18 mouse cellular contexts compared by ENCODE assay signal in genomic region chr13:46683370-46683769, GRCm38 (mm10). TPM values are rescaled to one million over a fixed set of nuclear protein-coding genes. Genes with fewer than 3 reads are reported as not detected.
DNase-seq lines count a peak whose midpoint lies in the region; ATAC-seq and TF ChIP-seq lines count a peak whose summit lies in the region.
"Had no signal": no experiment of that assay in that cellular context is flagged by ENCODE, and none has a peak within 500 bp of the region (broad histone marks: within the 10 kb centered on the region; RNA-seq: fewer than 3 reads in every experiment).

No protein-coding gene starts in this region.

- no peak for TF ChIP-seq CTCF in small intestine, adult 2 months (IDR thresholded peaks at IDR 0.05; ENCODE audit: extremely low read depth, insufficient read length, insufficient replicate concordance, low read depth, low read length)
- no peak for TF ChIP-seq CTCF in stomach, postnatal 0 days (IDR thresholded peaks at IDR 0.05; ENCODE audit: low read depth)

- no peaks in the 10 kb centered on the region for H3K27me3 ChIP-seq in midbrain, embryonic 11.5 days (ENCODE audit: control insufficient read depth, insufficient read depth, low read length)
- H3K27me3 ChIP-seq in midbrain, embryonic 14.5 days (ENCODE audit: control insufficient read depth, insufficient read depth, low read length) = no peaks in the 10 kb centered on the region
- no peaks in the 10 kb centered on the region for H3K27me3 ChIP-seq in small intestine, adult 2 months (ENCODE audit: control insufficient read depth, insufficient read depth, low read length)
- H3K27me3 ChIP-seq in stomach, postnatal 0 days (ENCODE audit: control insufficient read depth, insufficient read depth, low read length) = no peaks in the 10 kb centered on the region
- H3K27me3 ChIP-seq: CH12.LX, Patski had no signal

- no peaks in the 10 kb centered on the region for H3K4me1 ChIP-seq in midbrain, embryonic 11.5 days (ENCODE audit: control insufficient read depth, insufficient read depth, low read length)
- H3K4me1 ChIP-seq in midbrain, embryonic 14.5 days (ENCODE audit: control insufficient read depth, insufficient read depth, low read length) = no peaks in the 10 kb centered on the region
- H3K4me1 ChIP-seq in small intestine, adult 2 months (ENCODE audit: control insufficient read depth, insufficient read depth, insufficient read length, low read length) = peaks cover 9% of the 10 kb centered on the region; the same call in 1 of the 2 replicates
- H3K4me1 ChIP-seq in stomach, postnatal 0 days (replicated peaks; ENCODE audit: control insufficient read depth, insufficient read depth) = no peaks in the 10 kb centered on the region

- no peak overlapping the region for H3K4me2 ChIP-seq in midbrain, embryonic 11.5 days
- no peak overlapping the region for H3K4me2 ChIP-seq in midbrain, embryonic 14.5 days (ENCODE audit: low read length)
- no peak overlapping the region for H3K4me2 ChIP-seq in stomach, postnatal 0 days (replicated peaks; ENCODE audit: low read depth)

- H3K36me3 ChIP-seq in midbrain, embryonic 11.5 days (ENCODE audit: control insufficient read depth, insufficient read depth, low read length) = peaks cover 20% of the 10 kb centered on the region
- H3K36me3 ChIP-seq in midbrain, embryonic 14.5 days (ENCODE audit: control insufficient read depth, insufficient read depth, low read length) = peaks cover 70% of the 10 kb centered on the region
- H3K36me3 ChIP-seq in small intestine, adult 2 months (ENCODE audit: control insufficient read depth, insufficient read depth, low read length) = peaks cover 36% of the 10 kb centered on the region
- H3K36me3 ChIP-seq in stomach, postnatal 0 days (ENCODE audit: control insufficient read depth, insufficient read depth, low read length) = peaks cover 4% of the 10 kb centered on the region; the same call in 1 of the 2 replicates

- WGBS in midbrain, embryonic 11.5 days = 96% methylated on average over 1 of the region's 1 CpGs
- WGBS in midbrain, embryonic 14.5 days = 91% methylated on average over 1 of the region's 1 CpGs
- 36% methylated on average over 1 of the region's 1 CpGs for WGBS in small intestine, adult 2 months
- WGBS in stomach, postnatal 0 days = 56% methylated on average over 1 of the region's 1 CpGs

- H3K4me3 ChIP-seq in midbrain, embryonic 11.5 days (ENCODE audit: low read depth, low read length) = no peak overlapping the region
- no peak overlapping the region for H3K4me3 ChIP-seq in midbrain, embryonic 14.5 days (replicated peaks; ENCODE audit: low read depth, low read length)
- H3K4me3 ChIP-seq in small intestine, adult 2 months (ENCODE audit: low read depth, low read length) = no peak overlapping the region
- no peak overlapping the region for H3K4me3 ChIP-seq in stomach, postnatal 0 days (ENCODE audit: low read depth, low read length)

- TF ChIP-seq POLR2A in small intestine, adult 2 months (IDR thresholded peaks at IDR 0.05; ENCODE audit: low read depth, low read length) = no peak

- H3K27ac ChIP-seq in midbrain, embryonic 11.5 days (ENCODE audit: low read depth, low read length) = no peak overlapping the region
- H3K27ac ChIP-seq in midbrain, embryonic 14.5 days (replicated peaks; ENCODE audit: low read depth, low read length) = no peak overlapping the region
- H3K27ac ChIP-seq in small intestine, adult 2 months (ENCODE audit: insufficient read depth, low read depth, low read length) = peak overlapping the region; percentile 53; the same call in 1 of the 2 replicates
- no peak overlapping the region for H3K27ac ChIP-seq in stomach, postnatal 0 days (replicated peaks)

- TF ChIP-seq EP300 in stomach, postnatal 0 days (optimal IDR thresholded peaks at IDR 0.05) = no peak

- H3K9ac ChIP-seq in midbrain, embryonic 11.5 days (ENCODE audit: low read length) = no peak overlapping the region
- no peak overlapping the region for H3K9ac ChIP-seq in midbrain, embryonic 14.5 days (replicated peaks; ENCODE audit: low read length)
- H3K9ac ChIP-seq in stomach, postnatal 0 days (ENCODE audit: low read length) = no peak overlapping the region

- peak; percentile 67 for DNase-seq in midbrain, embryonic 11.5 days (ENCODE audit: low spot score, missing footprints)
- no peak for DNase-seq in midbrain, embryonic 14.5 days
- no peak for DNase-seq in stomach, postnatal 0 days (ENCODE audit: low spot score)
- DNase-seq in kidney, postnatal 14 days = no peak
- DNase-seq in layer of hippocampus, adult 9-11 months = no peak
- DNase-seq: adrenal gland, adult 2 months; adrenal gland, adult 8-10 months; adrenal gland, postnatal 10 days; adrenal gland, postnatal 14 days; adrenal gland, postnatal 25 days; adrenal gland, postnatal 36 days; B cell, adult 2 months had no signal

- no peak for ATAC-seq in midbrain, embryonic 11.5 days (ENCODE audit: low FRiP score)
- ATAC-seq in midbrain, embryonic 14.5 days (ENCODE audit: low FRiP score, low TSS enrichment) = no peak
- ATAC-seq in stomach, postnatal 0 days (ENCODE audit: low FRiP score, low TSS enrichment) = peak; percentile 54; the same call in 1 of the 2 replicates
- ATAC-seq: activated CD4-positive, CD25-positive, alpha-beta regulatory T cell, adult 4 months; CD4-positive, CD25-positive, alpha-beta regulatory T cell, adult 4 months; Patski had no signal

- H3K9me3 ChIP-seq in midbrain, embryonic 11.5 days (ENCODE audit: control insufficient read depth, low read length) = no peaks in the 10 kb centered on the region
- H3K9me3 ChIP-seq in midbrain, embryonic 14.5 days (ENCODE audit: control insufficient read depth, low read length) = no peaks in the 10 kb centered on the region
- no peaks in the 10 kb centered on the region for H3K9me3 ChIP-seq in stomach, postnatal 0 days (ENCODE audit: control insufficient read depth, low read length)
- H3K9me3 ChIP-seq: G1E had no signal

RNA-seq across cellular contexts. Expression of gene Fam8a1, which starts 14.0 kb away (rescaled TPM):
- polyA plus RNA-seq in midbrain, embryonic 11.5 days (2014; fragmentation: Nextera tagmentation; extraction: Ambion mirVana) = 12.6 and 13.9 TPM in 2 replicates
- 19.2 and 27.0 TPM in 2 replicates for polyA plus RNA-seq in midbrain, embryonic 14.5 days (2014; fragmentation: Nextera tagmentation; extraction: Ambion mirVana)
- polyA plus RNA-seq in small intestine, adult 2 months (2012; rRNA removed) = 26.9 and 57.0 TPM in 2 replicates
- polyA plus RNA-seq in stomach, postnatal 0 days (2015; fragmentation: Nextera tagmentation; extraction: Ambion mirVana) = 9.3 and 9.5 TPM in 2 replicates

RNA-seq across cellular contexts. Expression of gene Nup153, which starts 44.4 kb away (rescaled TPM):
- 40.6 and 50.4 TPM in 2 replicates for polyA plus RNA-seq in midbrain, embryonic 11.5 days (2014; fragmentation: Nextera tagmentation; extraction: Ambion mirVana)
- polyA plus RNA-seq in midbrain, embryonic 14.5 days (2014; fragmentation: Nextera tagmentation; extraction: Ambion mirVana) = 30.2 and 30.4 TPM in 2 replicates
- polyA plus RNA-seq in small intestine, adult 2 months (2012; rRNA removed) = 23.0 and 32.5 TPM in 2 replicates
- 7.0 and 7.6 TPM in 2 replicates for polyA plus RNA-seq in stomach, postnatal 0 days (2015; fragmentation: Nextera tagmentation; extraction: Ambion mirVana)
